Mouse (Mus musculus) erythroblast, adult 5-6 weeks (primary cell): Measurements from ENCODE around the gene Myod1. TPM values are rescaled to one million over a fixed set of nuclear protein-coding genes. Genes with fewer than 3 reads are reported as not detected.

Experiments
- ATAC-seq: replicated peaks from 2 replicates; pipeline ENCODE4 v1.8.0; 2016; ENCODE audit warnings: moderate number of reproducible peaks, mild to moderate bottlenecking, moderate TSS enrichment, inconsistent platforms; ENCODE audit not compliant: poor library complexity, low FRiP score, severe bottlenecking
- total RNA-seq, 2 experiments: library from RNA; stranded (forward) in 1 of 2; stranded (reverse) in 1 of 2; fragments of 150-400 nt in 1 of 2; fragments of 200-764, 138-1000 nt in 1 of 2; gene quantifications; 2 replicates each; pipeline versions ENCODE4 v1.2.3 to v1.2.4; 2015 to 2017; ENCODE audit warnings: low replicate concordance in 2 of 2

Myod1 gene
- not detected in 2 replicates for total RNA-seq (2015; ENCODE audit: low replicate concordance)
- total RNA-seq (2017; ENCODE audit: low replicate concordance): not detected in 2 replicates

GRCm38 (mm10) chr7:46376172-46377007 is at the start of gene Myod1:
Myod1 (plus strand) TSS chr7:46376474.
- ATAC-seq: no peak

- ATAC-seq: no peak
Measured at GRCm38 (mm10) chr7:46327896-46328295, 48.4 kb upstream of the Myod1 start.

GRCm38 (mm10) chr7:46337397-46337796 is 38.9 kb upstream of the Myod1 start:
- no peak for ATAC-seq

- ATAC-seq: no peak
Measured at GRCm38 (mm10) chr7:46339818-46340217, 36.5 kb upstream of the Myod1 start.

GRCm38 (mm10) chr7:46340295-46340694 is 36.0 kb upstream of the Myod1 start:
- no peak for ATAC-seq

- no peak for ATAC-seq
Measured at GRCm38 (mm10) chr7:46341471-46341870, 34.8 kb upstream of the Myod1 start.

GRCm38 (mm10) chr7:46347692-46348091 is 28.6 kb upstream of the Myod1 start:
- no peak for ATAC-seq

- ATAC-seq: no peak
Measured at GRCm38 (mm10) chr7:46348813-46349212, 27.5 kb upstream of the Myod1 start.

- ATAC-seq: no peak
Measured at GRCm38 (mm10) chr7:46350119-46350702, 26.1 kb upstream of the Myod1 start.

GRCm38 (mm10) chr7:46352748-46353147 is 23.5 kb upstream of the Myod1 start:
- ATAC-seq: no peak

- no peak for ATAC-seq
Measured at GRCm38 (mm10) chr7:46353216-46353615, 23.1 kb upstream of the Myod1 start.

GRCm38 (mm10) chr7:46353875-46354274 is 22.4 kb upstream of the Myod1 start:
- ATAC-seq: no peak

- ATAC-seq: no peak
Measured at GRCm38 (mm10) chr7:46361776-46362175, 14.5 kb upstream of the Myod1 start.

GRCm38 (mm10) chr7:46364154-46364553 is 12.1 kb upstream of the Myod1 start:
- no peak for ATAC-seq

GRCm38 (mm10) chr7:46365810-46366209 is 10.5 kb upstream of the Myod1 start:
- ATAC-seq: no peak

GRCm38 (mm10) chr7:46371104-46371503 is 5.2 kb upstream of the Myod1 start:
- no peak for ATAC-seq

- ATAC-seq: no peak
Measured at GRCm38 (mm10) chr7:46377008-46377346, 703 bp downstream of the Myod1 start.

GRCm38 (mm10) chr7:46378123-46378522 is 1.8 kb downstream of the Myod1 start:
- ATAC-seq: no peak

- ATAC-seq: no peak
Measured at GRCm38 (mm10) chr7:46378983-46379382, 2.7 kb downstream of the Myod1 start.

GRCm38 (mm10) chr7:46380625-46381024 is 4.4 kb downstream of the Myod1 start:
- ATAC-seq: no peak

- no peak for ATAC-seq
Measured at GRCm38 (mm10) chr7:46387430-46387829, 11.2 kb downstream of the Myod1 start.
